Mouse (Mus musculus): Measurements from ENCODE around the gene Rtf1. TPM values are rescaled to one million over a fixed set of nuclear protein-coding genes. Genes with fewer than 3 reads are reported as not detected.
A peak's percentile ranks its signal among the peaks of the same experiment; 100 is the strongest.
"Not testable (repeated sequence)": the region's sequence is repeated elsewhere in the genome, so short reads cannot be mapped to it uniquely, and the experiment has no call there.

Gene Rtf1
- 21.6 and 25.6 TPM in 2 replicates for polyA plus RNA-seq (2015; fragmentation: Nextera tagmentation; extraction: Ambion mirVana)

DNA sequence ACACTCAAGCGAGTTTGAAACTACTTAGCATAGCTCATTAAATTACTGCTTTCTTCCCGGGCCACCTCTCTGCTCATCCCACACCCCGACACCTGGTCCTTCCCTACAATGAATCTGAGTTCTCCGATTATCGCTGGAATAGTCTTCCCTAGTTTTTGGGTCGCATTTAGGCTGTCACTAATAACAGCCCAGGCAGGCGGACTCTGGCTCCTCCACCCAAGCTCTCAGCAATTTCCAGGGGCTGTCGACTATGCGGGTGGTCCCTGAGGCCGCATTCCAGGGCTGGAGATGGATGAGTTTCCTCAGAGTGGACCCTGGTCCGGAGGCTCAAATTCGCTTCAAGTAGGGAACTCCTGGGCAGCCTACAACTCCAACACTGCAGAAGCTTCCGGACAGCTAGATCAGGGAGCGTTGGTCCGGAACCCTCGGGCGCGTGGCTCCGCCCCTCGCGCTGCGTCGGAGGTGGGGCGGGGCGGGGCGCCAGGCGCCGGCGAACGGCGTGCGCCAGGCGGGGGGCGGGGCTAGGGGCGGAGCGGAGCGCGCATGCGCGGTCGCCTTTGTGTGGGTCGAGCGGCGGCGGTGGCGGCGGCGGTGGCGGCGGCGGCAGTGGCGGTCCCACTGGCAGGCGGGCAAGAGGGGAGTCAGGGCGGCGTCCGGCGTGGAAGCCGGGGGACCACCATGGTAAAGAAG, at the start of gene Rtf1:
Gene Rtf1, plus strand, starts transcription at position 544 of the 690 bp plus-strand sequence.
- H3K9me3 ChIP-seq: no peaks in the 10 kb centered on the region
- WGBS: under 1% methylated on average over 57 of the region's 58 CpGs
- peak; percentile 95 for ATAC-seq (ENCODE audit: extremely low read depth, insufficient number of reproducible peaks, low FRiP score, low TSS enrichment)

DNA sequence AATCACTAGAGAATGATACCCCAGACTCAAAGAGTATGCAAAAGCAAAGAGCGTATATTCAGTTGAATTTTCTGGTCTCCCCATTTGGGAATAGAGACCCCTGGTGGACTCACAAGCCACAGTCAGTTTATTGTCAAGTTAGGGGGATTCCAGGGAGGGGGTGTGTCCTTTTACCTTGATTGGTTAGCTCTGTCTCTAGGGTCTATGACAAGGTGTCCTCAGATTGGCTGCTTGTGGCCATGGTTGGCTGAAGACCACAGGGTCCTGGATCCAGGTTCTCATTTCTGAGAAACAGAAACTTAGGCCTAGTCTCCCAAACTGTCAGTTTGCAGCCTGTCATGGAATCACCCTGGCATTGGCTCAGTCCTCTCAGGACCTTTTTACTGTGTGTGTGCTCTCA, 38.1 kb upstream of the Rtf1 start:
- Histone ChIP-seq H3K4me3 (no peak overlapping the region), H3K9me3 (no peaks in the 10 kb centered on the region), H3K9ac (no peak overlapping the region), H3K36me3 (peaks cover 99% of the 10 kb centered on the region), H3K27ac (replicated peaks) (no peak overlapping the region), H3K4me1 (no peaks in the 10 kb centered on the region), H3K4me2 (no peak overlapping the region), H3K27me3 (replicated peaks) (no peaks in the 10 kb centered on the region)
- WGBS: 82% methylated on average over 1 of the region's 1 CpGs
- ATAC-seq (ENCODE audit: extremely low read depth, insufficient number of reproducible peaks, low FRiP score, low TSS enrichment): no peak

More for the DNA sequence above, at the start of gene Rtf1:
- peak within 1 kb of the TSS; percentile 94 for H3K4me2 ChIP-seq
- H3K36me3 ChIP-seq: no peaks in the 10 kb centered on the region
- peak within 1 kb of the TSS; percentile 99 for H3K4me3 ChIP-seq
- H3K27me3 ChIP-seq (replicated peaks): 0 out of 2 replicates have a peak, but pooled peaks cover 8% of the 10 kb centered on the region
- peaks cover 23% of the 10 kb centered on the region for H3K4me1 ChIP-seq
- peak within 1 kb of the TSS; percentile 87 for H3K27ac ChIP-seq (replicated peaks)
- H3K9ac ChIP-seq: peak within 1 kb of the TSS; percentile 99

DNA sequence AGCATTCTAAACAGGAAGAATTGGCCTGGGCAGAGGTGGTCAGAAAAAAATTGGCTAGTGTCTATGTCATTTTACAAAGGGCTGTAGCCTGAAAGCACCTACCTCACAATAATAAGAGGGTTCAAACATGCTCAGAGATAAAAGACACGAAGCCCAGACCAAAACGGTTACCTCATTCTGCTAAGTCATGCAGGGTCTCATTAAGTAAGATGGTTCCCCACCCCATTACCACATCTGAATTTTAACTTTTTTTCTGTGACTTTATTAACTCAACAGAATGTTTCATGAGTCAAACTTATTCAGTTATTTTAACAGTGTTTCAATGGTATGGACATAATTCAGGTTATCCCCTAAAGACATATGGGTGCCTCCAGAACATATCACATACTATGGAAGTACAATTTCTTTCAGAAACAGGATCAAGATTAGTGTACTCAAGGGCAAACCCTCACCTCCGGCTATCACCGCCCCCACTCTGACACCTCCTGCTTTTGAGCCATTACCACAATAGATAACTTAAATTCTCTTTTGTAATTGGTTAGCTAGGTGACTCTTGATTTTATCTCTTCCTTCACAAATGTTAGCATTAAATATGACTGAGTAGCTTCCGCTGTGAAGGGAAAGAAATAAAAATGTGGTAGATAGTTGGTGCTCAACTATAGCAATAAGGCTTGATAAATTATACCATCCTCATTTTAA, 33.5 kb upstream of the Rtf1 start:
- Histone ChIP-seq H3K4me3 (no peak overlapping the region), H3K9me3 (no peaks in the 10 kb centered on the region), H3K27me3 (replicated peaks) (no peaks in the 10 kb centered on the region), H3K36me3 (peaks cover 98% of the 10 kb centered on the region), H3K9ac (no peak overlapping the region), H3K4me2 (no peak overlapping the region), H3K4me1 (no peaks in the 10 kb centered on the region), H3K27ac (replicated peaks) (no peak overlapping the region)
- WGBS: 91% methylated on average over 5 of the region's 5 CpGs
- no peak for ATAC-seq (ENCODE audit: extremely low read depth, insufficient number of reproducible peaks, low FRiP score, low TSS enrichment)

DNA sequence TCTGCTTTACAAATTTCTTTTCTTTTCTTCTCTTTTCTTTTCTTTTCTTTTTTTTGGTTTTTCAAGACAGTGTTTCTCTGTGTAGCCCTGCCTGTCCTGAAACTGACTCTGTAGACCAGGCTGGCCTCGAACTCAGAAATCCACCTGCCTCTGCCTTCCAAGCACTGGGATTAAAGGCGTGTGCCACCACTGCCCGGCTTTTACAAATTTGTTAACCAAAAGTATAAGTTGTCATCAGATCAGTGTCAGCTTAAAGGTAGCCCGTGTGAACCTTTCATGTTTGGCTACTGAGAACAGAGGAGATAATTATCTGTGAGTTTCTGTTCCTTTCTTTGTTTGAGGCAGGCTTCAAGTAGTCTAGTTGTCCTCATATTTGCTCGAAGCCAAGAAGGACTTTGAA, 30.6 kb upstream of the Rtf1 start:
- no peak overlapping the region for H3K4me3 ChIP-seq
- 92% methylated on average over 5 of the region's 5 CpGs for WGBS
- no peaks in the 10 kb centered on the region for H3K9me3 ChIP-seq
- no peak overlapping the region for H3K27ac ChIP-seq (replicated peaks)
- peaks cover 97% of the 10 kb centered on the region for H3K36me3 ChIP-seq
- no peak overlapping the region for H3K4me2 ChIP-seq
- no peak overlapping the region for H3K9ac ChIP-seq
- no peaks in the 10 kb centered on the region for H3K27me3 ChIP-seq (replicated peaks)
- H3K4me1 ChIP-seq: no peaks in the 10 kb centered on the region
- no peak for ATAC-seq (ENCODE audit: extremely low read depth, insufficient number of reproducible peaks, low FRiP score, low TSS enrichment)

DNA sequence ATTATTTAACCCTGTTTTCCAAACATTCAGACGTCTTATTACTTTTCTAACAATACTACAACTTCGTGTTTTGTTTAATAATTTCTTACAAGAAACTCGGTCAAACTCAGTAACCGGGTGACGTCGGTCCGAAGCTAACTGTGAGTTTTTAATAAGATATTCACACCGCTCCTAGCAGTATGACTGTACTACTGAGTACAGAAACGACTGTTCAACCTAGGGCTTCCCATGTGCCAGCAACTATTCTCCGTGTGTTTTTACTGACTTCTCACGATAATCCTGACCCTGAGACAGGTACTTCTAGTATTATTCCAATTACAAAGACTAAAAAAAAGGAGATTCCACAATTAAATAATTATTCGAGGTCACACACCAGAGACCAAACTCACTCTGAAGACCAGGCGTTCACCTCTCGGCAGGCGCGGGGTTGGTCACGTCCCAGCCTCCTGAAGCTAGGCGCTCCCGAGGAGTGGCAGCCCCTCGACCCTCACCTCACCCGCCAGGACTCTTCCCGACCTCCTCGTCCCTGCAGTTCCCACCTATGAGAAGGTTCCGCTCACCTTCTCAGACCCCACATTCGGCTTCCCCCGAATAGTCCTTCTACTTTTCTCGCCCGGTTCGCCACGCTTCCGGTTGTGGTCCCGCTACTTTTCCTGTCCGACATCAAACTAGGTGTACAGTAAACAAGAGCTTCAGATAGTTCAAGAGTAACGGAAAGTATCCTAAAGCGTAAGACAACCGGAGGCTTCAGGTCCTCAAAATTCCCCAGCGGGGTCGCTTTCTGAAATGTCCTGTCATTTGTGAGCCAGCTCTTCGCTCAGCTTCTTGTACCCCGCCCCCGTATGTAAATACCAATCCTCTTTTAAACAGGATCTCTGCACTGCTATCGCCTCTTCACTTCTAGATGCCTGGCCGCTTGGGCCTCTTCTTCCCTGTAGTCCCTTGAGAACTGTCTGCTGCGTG, 12.4 kb upstream of the Rtf1 start, which contains the start of gene Ndufaf1:
Gene Ndufaf1, minus strand, starts transcription at position 608 of the 963 bp plus-strand sequence.
- peak within 1 kb of the TSS; percentile 93 for H3K9ac ChIP-seq
- H3K36me3 ChIP-seq: peaks cover 31% of the 10 kb centered on the region
- H3K4me1 ChIP-seq: peaks cover 12% of the 10 kb centered on the region
- peak within 1 kb of the TSS; percentile 85 for H3K4me2 ChIP-seq
- peak within 1 kb of the TSS; percentile 56 for H3K27ac ChIP-seq (replicated peaks)
- peak; percentile 46; the same call in 1 of the 2 replicates for ATAC-seq (ENCODE audit: extremely low read depth, insufficient number of reproducible peaks, low FRiP score, low TSS enrichment)
- no peaks in the 10 kb centered on the region for H3K9me3 ChIP-seq
- H3K4me3 ChIP-seq: peak within 1 kb of the TSS; percentile 87
- H3K27me3 ChIP-seq (replicated peaks): no peaks in the 10 kb centered on the region
- WGBS: 1% methylated on average over 44 of the region's 44 CpGs

DNA sequence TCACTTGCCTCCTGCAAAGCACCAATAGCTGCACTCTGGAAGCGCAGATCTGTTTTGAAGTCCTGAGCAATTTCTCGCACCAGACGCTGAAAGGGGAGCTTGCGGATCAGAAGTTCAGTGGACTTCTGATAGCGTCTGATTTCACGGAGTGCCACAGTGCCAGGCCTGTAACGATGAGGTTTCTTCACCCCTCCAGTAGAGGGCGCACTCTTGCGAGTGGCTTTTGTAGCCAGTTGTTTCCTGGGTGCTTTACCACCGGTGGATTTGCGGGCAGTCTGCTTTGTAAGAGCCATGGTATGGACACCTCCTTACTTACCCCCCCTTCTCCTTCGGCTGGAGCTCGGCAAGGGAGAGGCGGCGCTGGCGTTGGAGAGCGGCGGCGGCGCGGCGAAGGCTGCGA, 9.1 kb upstream of the Rtf1 start:
- H3K27me3 ChIP-seq (replicated peaks); H3K36me3 ChIP-seq; H3K9ac ChIP-seq; H3K27ac ChIP-seq (replicated peaks); H3K9me3 ChIP-seq; ATAC-seq (ENCODE audit: extremely low read depth, insufficient number of reproducible peaks, low FRiP score, low TSS enrichment); H3K4me2 ChIP-seq; H3K4me3 ChIP-seq: not testable (repeated sequence)
- 63% methylated on average over 22 of the region's 23 CpGs for WGBS
- H3K4me1 ChIP-seq: peaks cover 12% of the 10 kb centered on the region

DNA sequence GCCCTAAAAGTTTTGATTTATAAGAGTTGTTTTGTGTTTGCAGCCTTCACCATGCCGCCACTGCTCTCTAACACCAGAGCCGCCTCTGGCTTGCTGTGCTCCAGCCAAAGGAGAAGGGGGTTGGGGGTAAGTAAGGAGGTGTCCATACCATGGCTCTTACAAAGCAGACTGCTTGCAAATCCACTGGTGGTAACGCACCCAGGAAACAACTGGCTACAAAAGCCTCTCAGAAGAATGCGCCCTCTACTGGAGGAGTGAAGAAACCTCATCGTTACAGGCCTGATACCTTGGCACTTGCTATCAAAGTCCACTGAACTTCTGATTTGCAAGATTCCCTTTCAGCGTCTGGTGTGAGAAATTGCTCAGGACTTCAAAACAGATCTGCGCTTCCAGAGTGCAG, 5.9 kb upstream of the Rtf1 start:
- no peak overlapping the region for H3K4me2 ChIP-seq
- H3K36me3 ChIP-seq: no peaks in the 10 kb centered on the region
- no peaks in the 10 kb centered on the region for H3K9me3 ChIP-seq
- no peak overlapping the region for H3K27ac ChIP-seq (replicated peaks)
- ATAC-seq (ENCODE audit: extremely low read depth, insufficient number of reproducible peaks, low FRiP score, low TSS enrichment): no peak
- WGBS: 15% methylated on average over 7 of the region's 7 CpGs
- 0 out of 2 replicates have a peak, but pooled peaks cover 8% of the 10 kb centered on the region for H3K27me3 ChIP-seq (replicated peaks)
- H3K4me1 ChIP-seq: peaks cover 4% of the 10 kb centered on the region
- H3K9ac ChIP-seq: no peak overlapping the region
- no peak overlapping the region for H3K4me3 ChIP-seq

DNA sequence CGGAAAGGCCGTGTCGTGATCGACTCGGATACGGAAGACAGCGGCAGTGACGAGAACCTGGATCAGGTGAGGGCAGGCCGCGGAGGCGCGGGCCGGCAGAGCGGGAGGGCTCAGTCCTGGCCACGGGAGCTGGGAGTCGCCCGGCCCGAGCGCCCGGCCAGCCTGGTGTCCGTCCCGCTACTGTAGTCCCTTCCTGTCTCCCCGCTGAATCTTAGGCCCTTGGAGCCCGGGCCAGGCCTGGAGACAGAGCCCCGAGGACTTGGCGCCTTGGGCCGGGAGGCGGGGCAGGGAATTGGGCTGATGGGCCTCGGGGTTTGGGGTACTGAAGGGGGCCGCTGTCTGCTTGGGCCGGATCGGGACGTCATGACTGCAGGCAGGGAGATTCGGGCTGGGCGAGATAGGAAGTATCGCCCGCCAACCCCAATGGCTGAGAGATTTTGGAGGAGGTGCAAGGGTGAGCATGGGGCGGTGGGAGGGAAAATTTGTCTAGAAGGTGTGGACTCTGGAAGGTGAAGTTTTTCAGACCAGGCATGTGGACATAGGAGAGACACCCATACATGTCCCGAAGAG, 432 bp downstream of the Rtf1 start:
- Histone ChIP-seq H3K9ac (peak overlapping the region; percentile 99), H3K36me3 (no peaks in the 10 kb centered on the region), H3K27ac (replicated peaks) (peak overlapping the region; percentile 87), H3K4me1 (peaks cover 25% of the 10 kb centered on the region), H3K27me3 (replicated peaks) (0 out of 2 replicates have a peak, but pooled peaks cover 8% of the 10 kb centered on the region), H3K4me2 (peak overlapping the region; percentile 94), H3K4me3 (peak overlapping the region; percentile 99), H3K9me3 (no peaks in the 10 kb centered on the region)
- under 1% methylated on average over 39 of the region's 39 CpGs for WGBS
- ATAC-seq (ENCODE audit: extremely low read depth, insufficient number of reproducible peaks, low FRiP score, low TSS enrichment): peak; percentile 75

DNA sequence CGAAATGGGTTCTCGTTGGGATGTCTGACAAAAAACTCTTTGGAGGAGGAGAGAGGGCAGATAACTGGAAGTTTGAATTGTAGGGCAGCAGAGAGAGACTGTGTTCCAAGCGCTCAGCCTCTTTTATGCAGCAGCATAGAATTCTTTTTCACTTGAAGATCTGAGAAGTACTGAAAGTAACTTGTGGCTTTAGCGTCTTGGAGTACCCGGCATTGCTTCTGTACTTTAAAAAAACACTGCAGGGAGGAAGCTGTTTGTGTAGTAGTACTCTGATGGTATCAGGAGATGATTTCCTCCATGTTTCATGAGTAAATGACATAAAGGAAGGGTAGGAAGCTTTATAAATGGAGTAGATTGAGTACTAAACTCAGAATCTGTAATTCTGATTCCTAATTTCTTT, 963 bp downstream of the Rtf1 start:
- Histone ChIP-seq H3K9ac (peak overlapping the region; percentile 99), H3K4me3 (peak overlapping the region; percentile 99), H3K27ac (replicated peaks) (peak overlapping the region; percentile 87), H3K27me3 (replicated peaks) (0 out of 2 replicates have a peak, but pooled peaks cover 8% of the 10 kb centered on the region), H3K36me3 (0 out of 2 replicates have a peak, but pooled peaks cover 2% of the 10 kb centered on the region), H3K4me1 (peaks cover 25% of the 10 kb centered on the region), H3K9me3 (no peaks in the 10 kb centered on the region), H3K4me2 (peak overlapping the region; percentile 94)
- no peak for ATAC-seq (ENCODE audit: extremely low read depth, insufficient number of reproducible peaks, low FRiP score, low TSS enrichment)
- 5% methylated on average over 5 of the region's 5 CpGs for WGBS

DNA sequence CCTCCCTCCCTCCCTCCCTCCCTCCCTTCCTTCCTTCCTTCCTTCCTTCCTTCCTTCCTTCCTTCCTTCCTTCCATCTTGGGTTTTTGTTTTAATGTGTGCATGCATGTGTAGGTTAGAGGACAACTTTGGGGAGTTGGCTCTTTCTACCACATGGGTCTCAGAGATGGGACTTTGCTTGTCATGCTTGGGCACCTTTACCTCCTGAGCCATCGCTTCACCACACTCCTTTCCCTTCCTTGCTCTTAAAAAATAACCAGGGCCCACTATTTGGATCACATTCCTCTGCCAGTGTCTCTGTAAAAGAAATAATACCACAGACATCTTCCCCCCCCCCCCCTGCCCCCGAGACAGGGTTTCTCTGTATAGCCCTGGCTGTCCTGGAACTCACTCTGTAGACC, 8.8 kb downstream of the Rtf1 start:
- Histone ChIP-seq H3K9me3 (no peaks in the 10 kb centered on the region), H3K4me1 (peaks cover 18% of the 10 kb centered on the region), H3K36me3 (peaks cover 28% of the 10 kb centered on the region), H3K4me3 (no peak overlapping the region), H3K9ac (no peak overlapping the region), H3K4me2 (no peak overlapping the region), H3K27ac (replicated peaks) (no peak overlapping the region), H3K27me3 (replicated peaks) (no peaks in the 10 kb centered on the region)
- WGBS: 83% methylated on average over 2 of the region's 2 CpGs
- ATAC-seq (ENCODE audit: extremely low read depth, insufficient number of reproducible peaks, low FRiP score, low TSS enrichment): no peak
